Comparison of ENCODE assay signal across 8 mouse cellular contexts in the genomic region with DNA sequence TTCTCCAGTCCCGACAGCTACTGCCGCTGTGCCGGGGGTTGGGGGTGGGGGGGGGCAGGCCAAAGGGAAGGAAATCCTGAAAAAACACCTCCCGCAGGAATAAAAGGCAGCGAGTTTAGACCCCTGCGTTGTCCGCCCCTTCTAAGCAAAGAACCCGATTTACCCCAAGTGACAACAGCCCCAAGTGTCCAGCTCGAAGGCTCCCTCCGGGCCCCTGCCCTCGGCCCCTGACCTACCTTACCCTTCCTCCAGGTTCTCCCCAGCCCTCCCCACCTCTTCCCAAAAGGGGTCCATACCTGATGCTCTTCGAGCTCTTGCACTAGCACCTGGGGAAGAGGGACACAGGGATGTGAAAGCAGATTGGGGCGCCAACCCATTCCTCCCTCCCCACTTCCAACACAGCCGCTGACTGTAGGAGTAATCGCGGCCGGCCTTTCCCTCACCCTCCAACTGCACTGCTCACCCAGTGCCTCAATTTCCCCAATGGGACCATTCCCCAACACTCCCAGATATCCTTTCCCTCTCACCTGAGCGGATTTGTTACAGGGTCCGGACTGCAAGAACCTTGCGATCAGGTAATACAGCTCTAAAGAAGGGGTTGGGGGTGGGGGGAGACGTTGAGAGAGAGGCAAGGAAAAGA. TPM values are rescaled to one million over a fixed set of nuclear protein-coding genes. Genes with fewer than 3 reads are reported as not detected.
DNase-seq lines count a peak whose midpoint lies in the region; ATAC-seq lines count a peak whose summit lies in the region.

No protein-coding gene starts in this region.

- no peaks in the 10 kb centered on the region for H3K36me3 ChIP-seq in hindbrain, embryonic 13.5 days
- no peaks in the 10 kb centered on the region for H3K36me3 ChIP-seq in macrophage (ENCODE audit: inconsistent target)

- DNase-seq in T-cell, adult 2 months (ENCODE audit: low spot score), result peak; percentile 1
- DNase-seq in cerebellum, adult 9-10 months, result peak; percentile 51
- DNase-seq in layer of hippocampus, postnatal 36 days, result peak; percentile 9 to 19
- DNase-seq in right cerebral cortex, postnatal 36 days (ENCODE audit: low spot score in 2 of 2), result peak; percentile 0 to 8

- H3K9ac ChIP-seq in hindbrain, embryonic 13.5 days, result peak overlapping the region; percentile 76

- 12% methylated on average over 18 of the region's 21 CpGs for WGBS in hindbrain, embryonic 13.5 days
- WGBS in macrophage (ENCODE audit: missing documents), result 21% methylated on average over 17 of the region's 21 CpGs

- H3K79me2 ChIP-seq in macrophage (ENCODE audit: inconsistent target), result peaks cover 19% of the 10 kb centered on the region; the same call in 1 of the 2 replicates

- no peaks in the 10 kb centered on the region for H3K4me1 ChIP-seq in hindbrain, embryonic 13.5 days (replicated peaks)

- no peaks in the 10 kb centered on the region for H3K27me3 ChIP-seq in hindbrain, embryonic 13.5 days

- H3K4me2 ChIP-seq in hindbrain, embryonic 13.5 days, result peak overlapping the region; percentile 56

- peak; percentile 44; the same call in 1 of the 2 replicates for ATAC-seq in frontal cortex, adult (ENCODE audit: low TSS enrichment)
- peak; percentile 47 for ATAC-seq in hindbrain, embryonic 13.5 days (ENCODE audit: low FRiP score)
- ATAC-seq in granulocyte monocyte progenitor cell, adult 5-6 weeks (replicated peaks; ENCODE audit: poor library complexity, severe bottlenecking), result no peak

- no peaks in the 10 kb centered on the region for H3K9me3 ChIP-seq in hindbrain, embryonic 13.5 days

- H3K4me3 ChIP-seq in hindbrain, embryonic 13.5 days, result peak overlapping the region; percentile 61
- peak overlapping the region; percentile 67 for H3K4me3 ChIP-seq in macrophage (ENCODE audit: inconsistent target)

- H3K27ac ChIP-seq in hindbrain, embryonic 13.5 days, result peak overlapping the region; percentile 88
- H3K27ac ChIP-seq in macrophage, result peak overlapping the region; percentile 69

RNA-seq across cellular contexts. Expression of gene Brwd3, which starts 0.7 kb away (rescaled TPM):
- 3.5 and 4.5 TPM in 2 replicates for polyA plus RNA-seq in hindbrain, embryonic 13.5 days (2015; fragmentation: Nextera tagmentation; extraction: Ambion mirVana)
- 10 to 100 TPM; 13.8 to 18.5 TPM for total RNA-seq in layer of hippocampus, postnatal 36 days (2021)
- total RNA-seq in macrophage (2018; cell fraction: chromatin; rRNA removed), result 10 to 100 TPM; 16.5 to 91.4 (median 48.1) TPM
- total RNA-seq in macrophage (2018; cell fraction: cytosol; rRNA removed), result 10 to 100 TPM in 2 of 26 experiments, 1 to 10 TPM in 24; 3.8 to 10.7 (median 7.5) TPM
- 10 to 100 TPM; 12.3 to 67.9 (median 22.7) TPM for total RNA-seq in macrophage (2018; cell fraction: nucleus; rRNA removed)
- polyA plus RNA-seq in macrophage (2018), result 2.9 to 4.5 TPM (median 4.0 TPM) in 3 replicates
- 12.1 and 16.5 TPM in 2 replicates for total RNA-seq in granulocyte monocyte progenitor cell, adult 5-6 weeks (2014; fragmentation: Nextera tagmentation)
- total RNA-seq in granulocyte monocyte progenitor cell, adult 5-6 weeks (2017), result 7.0 and 7.1 TPM in 2 replicates

Comparison
In these comparisons a context has a peak if more than half of its experiments do, and no peak if none do; other contexts are left out.
1. DNase-seq: peak in every context shown above with its lines; median percentile 51 in cerebellum, adult 9-10 months; 14 in layer of hippocampus, postnatal 36 days; 4 in right cerebral cortex, postnatal 36 days; 1 in T-cell, adult 2 months.